Mouse (Mus musculus) midbrain, embryonic 14.5 days (tissue): Measurements from ENCODE around the gene Stpg2. TPM values are rescaled to one million over a fixed set of nuclear protein-coding genes. Genes with fewer than 3 reads are reported as not detected.
A peak's percentile ranks its signal among the peaks of the same experiment; 100 is the strongest.

ENCODE experiments used
- ATAC-seq: fragments of 200-750 bp; cut with Nextera tagmentation; 2 replicates; pipeline ENCODE4 v1.8.0; 2017; ENCODE audit warnings: moderate number of reproducible peaks, moderate library complexity; ENCODE audit not compliant: low FRiP score, low TSS enrichment
- DNase-seq: peaks from one replicate; pipeline ENCODE4 v3.0.0-alpha.2; 2015
- H3K27ac ChIP-seq: fragments of 300-500 bp; sonication (generic); replicated peaks from 2 replicates; pipeline ENCODE4 v1.5.1; 2014; ENCODE audit warnings: mild to moderate bottlenecking, low read depth, low read length, moderate library complexity
- H3K27me3 ChIP-seq: fragments of 300-500 bp; sonication (generic); 2 replicates; pipeline ENCODE4 v1.6.1; 2014; ENCODE audit warnings: low read length, control low read depth, mixed read lengths; ENCODE audit not compliant: control insufficient read depth, insufficient read depth
- H3K36me3 ChIP-seq: fragments of 300-500 bp; sonication (generic); 2 replicates; pipeline ENCODE4 v1.6.1; 2014; ENCODE audit warnings: low read length, control low read depth; ENCODE audit not compliant: control insufficient read depth, insufficient read depth
- H3K4me1 ChIP-seq: fragments of 300-500 bp; sonication (generic); 2 replicates; pipeline ENCODE4 v1.6.1; 2014; ENCODE audit warnings: mild to moderate bottlenecking, antibody characterized with exemption, low read length, control low read depth; ENCODE audit not compliant: control insufficient read depth, insufficient read depth
- H3K4me2 ChIP-seq: fragments of 300-500 bp; sonication (generic); 2 replicates; pipeline ENCODE4 v1.6.1; 2014; ENCODE audit warnings: mild to moderate bottlenecking, low read length, moderate library complexity
- H3K4me3 ChIP-seq: fragments of 300-500 bp; sonication (generic); replicated peaks from 2 replicates; pipeline ENCODE4 v1.5.1; 2014; ENCODE audit warnings: low read depth, low read length
- H3K9ac ChIP-seq: fragments of 300-500 bp; sonication (generic); replicated peaks from 2 replicates; pipeline ENCODE4 v1.6.1; 2014; ENCODE audit warnings: mild to moderate bottlenecking, low read length, moderate library complexity
- H3K9me3 ChIP-seq: fragments of 300-500 bp; sonication (generic); 2 replicates; pipeline ENCODE4 v1.6.1; 2016; ENCODE audit warnings: low read length, control low read depth, mixed read lengths; ENCODE audit not compliant: control insufficient read depth
- WGBS: fragments of 180-500 bp; shearing (Covaris S2); extraction: QIAGEN DNeasy Blood & Tissue Kit; methylation state at CpG from one replicate; pipeline ENCODE4 v1.1.7; 2014; 5-methylcytosine and 5-hydroxymethylcytosine counted together
- polyA plus RNA-seq: library from polyadenylated mRNA; unstranded; fragments of >200 nt; fragmentation: Nextera tagmentation; extraction: Ambion mirVana; gene quantifications from 2 replicates; pipeline ENCODE4 v1.2.1, GENCODE M21; 2014

Stpg2 gene
- polyA plus RNA-seq, result 0.20 TPM in 1 of 2 replicates, not detected in the other

GRCm38 (mm10) chr3:139205444-139205998 lies at the start of gene Stpg2:
Gene Stpg2 (plus strand): TSS chr3:139205694.
- no peaks in the 10 kb centered on the region for H3K9me3 ChIP-seq
- peaks cover 10% of the 10 kb centered on the region for H3K27me3 ChIP-seq

GRCm38 (mm10) chr3:139162146-139162545 lies 43.3 kb upstream of the Stpg2 start:
- Histone ChIP-seq H3K27ac (no peak overlapping the region), H3K4me1 (no peaks in the 10 kb centered on the region), H3K9me3 (no peaks in the 10 kb centered on the region), H3K36me3 (no peaks in the 10 kb centered on the region), H3K4me2 (no peak overlapping the region), H3K4me3 (no peak overlapping the region), H3K27me3 (no peaks in the 10 kb centered on the region), H3K9ac (no peak overlapping the region)
- no peak for DNase-seq
- no peak for ATAC-seq
- 69% methylated on average over 2 of the region's 2 CpGs for WGBS

More at GRCm38 (mm10) chr3:139205444-139205998, at the start of gene Stpg2:
- ATAC-seq (peak; percentile 99), DNase-seq (peak; percentile 98)
- Histone ChIP-seq H3K27ac (peak within 1 kb of the TSS; percentile 98), H3K4me2 (peak within 1 kb of the TSS; percentile 60), H3K4me1 (peaks cover 3% of the 10 kb centered on the region; the same call in 1 of the 2 replicates), H3K4me3 (peak within 1 kb of the TSS; percentile 63), H3K9ac (peak within 1 kb of the TSS; percentile 69), H3K36me3 (no peaks in the 10 kb centered on the region)
- 1% methylated on average over 49 of the region's 49 CpGs for WGBS

GRCm38 (mm10) chr3:139162658-139163057 lies 42.8 kb upstream of the Stpg2 start:
- H3K27me3 ChIP-seq, result no peaks in the 10 kb centered on the region
- H3K4me3 ChIP-seq, result no peak overlapping the region
- H3K36me3 ChIP-seq, result no peaks in the 10 kb centered on the region
- no peaks in the 10 kb centered on the region for H3K9me3 ChIP-seq
- WGBS, result 88% methylated on average over 4 of the region's 4 CpGs
- H3K9ac ChIP-seq, result no peak overlapping the region
- no peak overlapping the region for H3K27ac ChIP-seq
- H3K4me2 ChIP-seq, result no peak overlapping the region
- DNase-seq, result no peak
- H3K4me1 ChIP-seq, result no peaks in the 10 kb centered on the region
- no peak for ATAC-seq

GRCm38 (mm10) chr3:139168510-139169269 lies 36.8 kb upstream of the Stpg2 start:
- H3K4me2 ChIP-seq, result no peak overlapping the region
- WGBS, result 28% methylated on average over 4 of the region's 4 CpGs
- peak; percentile 68 for ATAC-seq
- H3K27me3 ChIP-seq, result no peaks in the 10 kb centered on the region
- H3K9me3 ChIP-seq, result no peaks in the 10 kb centered on the region
- no peaks in the 10 kb centered on the region for H3K36me3 ChIP-seq
- no peak overlapping the region for H3K4me3 ChIP-seq
- no peaks in the 10 kb centered on the region; the same call in 1 of the 2 replicates for H3K4me1 ChIP-seq
- H3K9ac ChIP-seq, result no peak overlapping the region
- peak; percentile 70 for DNase-seq
- H3K27ac ChIP-seq, result 0 out of 2 replicates have a peak overlapping the region, but pooled peaks have one; percentile 55

- no peak overlapping the region for H3K4me2 ChIP-seq
Measured at GRCm38 (mm10) chr3:139169740-139170139, 35.8 kb upstream of the Stpg2 start.

GRCm38 (mm10) chr3:139176936-139177335 lies 28.6 kb upstream of the Stpg2 start:
- no peaks in the 10 kb centered on the region for H3K4me1 ChIP-seq
- no peak overlapping the region for H3K9ac ChIP-seq
- ATAC-seq (no peak), DNase-seq (no peak)
- no peaks in the 10 kb centered on the region for H3K36me3 ChIP-seq
- no peak overlapping the region for H3K4me2 ChIP-seq
- H3K27me3 ChIP-seq, result no peaks in the 10 kb centered on the region
- no peak overlapping the region for H3K4me3 ChIP-seq
- no peak overlapping the region for H3K27ac ChIP-seq
- 29% methylated on average over 1 of the region's 1 CpGs for WGBS
- H3K9me3 ChIP-seq, result no peaks in the 10 kb centered on the region

More at GRCm38 (mm10) chr3:139169740-139170139, 35.8 kb upstream of the Stpg2 start:
- Histone ChIP-seq H3K27ac (0 out of 2 replicates have a peak overlapping the region, but pooled peaks have one; percentile 45), H3K4me1 (no peaks in the 10 kb centered on the region; the same call in 1 of the 2 replicates), H3K36me3 (no peaks in the 10 kb centered on the region), H3K9me3 (no peaks in the 10 kb centered on the region), H3K9ac (no peak overlapping the region), H3K4me3 (no peak overlapping the region), H3K27me3 (no peaks in the 10 kb centered on the region)
- DNase-seq, result no peak
- 32% methylated on average over 1 of the region's 1 CpGs for WGBS
- no peak for ATAC-seq

- Histone ChIP-seq H3K9me3 (no peaks in the 10 kb centered on the region), H3K4me1 (no peaks in the 10 kb centered on the region), H3K36me3 (no peaks in the 10 kb centered on the region), H3K4me2 (no peak overlapping the region), H3K27me3 (no peaks in the 10 kb centered on the region), H3K9ac (no peak overlapping the region), H3K4me3 (no peak overlapping the region), H3K27ac (no peak overlapping the region)
- DNase-seq, result no peak
- no peak for ATAC-seq
- WGBS, result 84% methylated on average over 1 of the region's 1 CpGs
Measured at GRCm38 (mm10) chr3:139191541-139191940, 14.0 kb upstream of the Stpg2 start.

GRCm38 (mm10) chr3:139193917-139194316 lies 11.6 kb upstream of the Stpg2 start:
- Histone ChIP-seq H3K9me3 (no peaks in the 10 kb centered on the region), H3K27me3 (no peaks in the 10 kb centered on the region), H3K27ac (no peak overlapping the region), H3K4me1 (no peaks in the 10 kb centered on the region), H3K4me3 (no peak overlapping the region), H3K36me3 (no peaks in the 10 kb centered on the region), H3K9ac (no peak overlapping the region), H3K4me2 (no peak overlapping the region)
- ATAC-seq (no peak), DNase-seq (peak; percentile 48)
